Comparison of ENCODE assay signal across 22 mouse cellular contexts in genomic region chr5:100238287-100239036, GRCm38 (mm10).
DNase-seq lines count a peak whose midpoint lies in the region; ATAC-seq and TF ChIP-seq lines count a peak whose summit lies in the region.
"Had no signal": no experiment of that assay in that cellular context is flagged by ENCODE, and none has a peak within 500 bp of the region (broad histone marks: within the 10 kb centered on the region; RNA-seq: fewer than 3 reads in every experiment).

No protein-coding gene starts in this region.

- no peak for DNase-seq in midbrain, postnatal 0 days (ENCODE audit: low spot score)
- no peak for DNase-seq in stomach, postnatal 0 days (ENCODE audit: low spot score)
- DNase-seq in adrenal gland, postnatal 36 days = no peak
- no peak for DNase-seq in lung, adult 18-20 months
- DNase-seq: adrenal gland, postnatal 25 days; B cell, adult 2 months; cerebellum, adult 11-12 months; gastrocnemius, postnatal 25 days; heart, postnatal 4 days; kidney, adult 11 months; liver, embryonic 13.5 days; right cerebral cortex, adult 18-20 months; right cerebral cortex, postnatal 4 days had no signal

- no peak for TF ChIP-seq EP300 in stomach, postnatal 0 days (optimal IDR thresholded peaks at IDR 0.05)

- H3K4me3 ChIP-seq in intestine, postnatal 0 days (ENCODE audit: low read depth, low read length) = no peak overlapping the region
- H3K4me3 ChIP-seq in intestine, embryonic 16.5 days (ENCODE audit: low read length) = no peak overlapping the region
- no peak overlapping the region for H3K4me3 ChIP-seq in midbrain, postnatal 0 days (ENCODE audit: low read depth, low read length)
- H3K4me3 ChIP-seq in midbrain, embryonic 16.5 days (ENCODE audit: low read depth, low read length) = no peak overlapping the region
- no peak overlapping the region for H3K4me3 ChIP-seq in stomach, postnatal 0 days (ENCODE audit: low read depth, low read length)
- H3K4me3 ChIP-seq: forebrain, embryonic 10.5 days; hindbrain, embryonic 15.5 days; limb, embryonic 12.5 days; liver, embryonic 13.5 days; midbrain, embryonic 12.5 days; neural tube, embryonic 13.5 days had no signal

- H3K4me1 ChIP-seq in intestine, postnatal 0 days (replicated peaks; ENCODE audit: control insufficient read depth, insufficient read depth, low read length) = no peaks in the 10 kb centered on the region
- no peaks in the 10 kb centered on the region for H3K4me1 ChIP-seq in intestine, embryonic 16.5 days (ENCODE audit: control insufficient read depth, insufficient read depth, low read length)
- H3K4me1 ChIP-seq in midbrain, postnatal 0 days (ENCODE audit: insufficient read depth, low read length) = no peaks in the 10 kb centered on the region
- H3K4me1 ChIP-seq in midbrain, embryonic 16.5 days (ENCODE audit: control insufficient read depth, insufficient read depth, low read length) = peaks cover 4% of the 10 kb centered on the region; the same call in 1 of the 2 replicates
- no peaks in the 10 kb centered on the region for H3K4me1 ChIP-seq in stomach, postnatal 0 days (replicated peaks; ENCODE audit: control insufficient read depth, insufficient read depth)
- H3K4me1 ChIP-seq: hindbrain, embryonic 15.5 days; limb, embryonic 12.5 days; neural tube, embryonic 13.5 days had no signal

- H3K4me2 ChIP-seq in intestine, postnatal 0 days (replicated peaks; ENCODE audit: low read depth) = no peak overlapping the region
- no peak overlapping the region for H3K4me2 ChIP-seq in intestine, embryonic 16.5 days (ENCODE audit: low read depth, low read length)
- H3K4me2 ChIP-seq in midbrain, postnatal 0 days (ENCODE audit: low read depth, low read length, poor library complexity, severe bottlenecking) = no peak overlapping the region
- H3K4me2 ChIP-seq in midbrain, embryonic 16.5 days (ENCODE audit: low read length) = no peak overlapping the region
- no peak overlapping the region for H3K4me2 ChIP-seq in stomach, postnatal 0 days (replicated peaks; ENCODE audit: low read depth)
- H3K4me2 ChIP-seq: hindbrain, embryonic 15.5 days; limb, embryonic 12.5 days; liver, embryonic 13.5 days; midbrain, embryonic 12.5 days; neural tube, embryonic 13.5 days had no signal

- no peak for ATAC-seq in intestine, postnatal 0 days
- no peak for ATAC-seq in intestine, embryonic 16.5 days
- ATAC-seq in midbrain, postnatal 0 days (ENCODE audit: low FRiP score) = no peak
- no peak for ATAC-seq in midbrain, embryonic 16.5 days
- peak; percentile 84 for ATAC-seq in megakaryocyte, adult 5-6 weeks (ENCODE audit: poor library complexity, severe bottlenecking)
- no peak for ATAC-seq in stomach, postnatal 0 days (ENCODE audit: low FRiP score, low TSS enrichment)

- no peak overlapping the region for H3K27ac ChIP-seq in intestine, postnatal 0 days (ENCODE audit: low read depth, low read length)
- no peak overlapping the region for H3K27ac ChIP-seq in intestine, embryonic 16.5 days (ENCODE audit: low read length)
- H3K27ac ChIP-seq in midbrain, postnatal 0 days (ENCODE audit: low read depth, low read length) = no peak overlapping the region
- H3K27ac ChIP-seq in midbrain, embryonic 16.5 days (ENCODE audit: low read length) = no peak overlapping the region
- H3K27ac ChIP-seq in stomach, postnatal 0 days (replicated peaks) = no peak overlapping the region
- H3K27ac ChIP-seq: forebrain, embryonic 10.5 days; hindbrain, embryonic 15.5 days; limb, embryonic 12.5 days; midbrain, embryonic 12.5 days; neural tube, embryonic 13.5 days had no signal

- no peaks in the 10 kb centered on the region for H3K27me3 ChIP-seq in intestine, postnatal 0 days (replicated peaks; ENCODE audit: control insufficient read depth, insufficient read depth, low read length)
- no peaks in the 10 kb centered on the region for H3K27me3 ChIP-seq in intestine, embryonic 16.5 days (replicated peaks; ENCODE audit: control insufficient read depth, insufficient read depth, low read length)
- no peaks in the 10 kb centered on the region for H3K27me3 ChIP-seq in midbrain, postnatal 0 days (ENCODE audit: insufficient read depth, low read length)
- H3K27me3 ChIP-seq in midbrain, embryonic 16.5 days (ENCODE audit: control insufficient read depth, insufficient read depth, low read depth, low read length) = no peaks in the 10 kb centered on the region
- H3K27me3 ChIP-seq in stomach, postnatal 0 days (ENCODE audit: control insufficient read depth, insufficient read depth, low read length) = no peaks in the 10 kb centered on the region
- H3K27me3 ChIP-seq: hindbrain, embryonic 15.5 days; limb, embryonic 12.5 days; liver, embryonic 13.5 days; midbrain, embryonic 12.5 days; neural tube, embryonic 13.5 days had no signal

- H3K36me3 ChIP-seq in intestine, postnatal 0 days (ENCODE audit: control insufficient read depth, insufficient read depth) = no peaks in the 10 kb centered on the region
- no peaks in the 10 kb centered on the region for H3K36me3 ChIP-seq in intestine, embryonic 16.5 days (ENCODE audit: control insufficient read depth, insufficient read depth, low read length)
- H3K36me3 ChIP-seq in midbrain, postnatal 0 days (ENCODE audit: insufficient read depth, low read length) = no peaks in the 10 kb centered on the region
- no peaks in the 10 kb centered on the region for H3K36me3 ChIP-seq in midbrain, embryonic 16.5 days (ENCODE audit: control insufficient read depth, insufficient read depth, low read length)
- H3K36me3 ChIP-seq in stomach, postnatal 0 days (ENCODE audit: control insufficient read depth, insufficient read depth, low read length) = no peaks in the 10 kb centered on the region
- H3K36me3 ChIP-seq: forebrain, embryonic 10.5 days; hindbrain, embryonic 15.5 days; limb, embryonic 12.5 days; liver, embryonic 13.5 days; midbrain, embryonic 12.5 days; neural tube, embryonic 13.5 days had no signal

- WGBS in intestine, postnatal 0 days = 82% methylated on average over 15 of the region's 15 CpGs
- WGBS in intestine, embryonic 16.5 days = 81% methylated on average over 15 of the region's 15 CpGs
- WGBS in midbrain, postnatal 0 days = 82% methylated on average over 15 of the region's 15 CpGs
- WGBS in midbrain, embryonic 16.5 days = 83% methylated on average over 15 of the region's 15 CpGs
- 80% methylated on average over 15 of the region's 15 CpGs for WGBS in stomach, postnatal 0 days

- H3K9ac ChIP-seq in intestine, postnatal 0 days (ENCODE audit: low read depth, low read length) = no peak overlapping the region
- no peak overlapping the region for H3K9ac ChIP-seq in intestine, embryonic 16.5 days (ENCODE audit: low read depth, low read length)
- no peak overlapping the region for H3K9ac ChIP-seq in midbrain, postnatal 0 days (replicated peaks; ENCODE audit: low read length, poor library complexity, severe bottlenecking)
- H3K9ac ChIP-seq in midbrain, embryonic 16.5 days (ENCODE audit: low read depth, low read length) = no peak overlapping the region
- H3K9ac ChIP-seq in stomach, postnatal 0 days (ENCODE audit: low read length) = no peak overlapping the region
- H3K9ac ChIP-seq: hindbrain, embryonic 15.5 days; limb, embryonic 12.5 days; liver, embryonic 13.5 days; midbrain, embryonic 12.5 days; neural tube, embryonic 13.5 days had no signal

- H3K9me3 ChIP-seq in intestine, postnatal 0 days (ENCODE audit: control insufficient read depth) = no peaks in the 10 kb centered on the region
- no peaks in the 10 kb centered on the region for H3K9me3 ChIP-seq in intestine, embryonic 16.5 days (ENCODE audit: control insufficient read depth, low read length)
- H3K9me3 ChIP-seq in midbrain, postnatal 0 days (ENCODE audit: low read length) = no peaks in the 10 kb centered on the region
- H3K9me3 ChIP-seq in midbrain, embryonic 16.5 days (replicated peaks; ENCODE audit: control insufficient read depth, low read length, poor library complexity, severe bottlenecking) = no peaks in the 10 kb centered on the region
- no peaks in the 10 kb centered on the region for H3K9me3 ChIP-seq in stomach, postnatal 0 days (ENCODE audit: control insufficient read depth, low read length)
- H3K9me3 ChIP-seq: hindbrain, embryonic 15.5 days; midbrain, embryonic 12.5 days; neural tube, embryonic 13.5 days had no signal

- peak; percentile 47 for TF ChIP-seq CTCF in intestine, postnatal 0 days (IDR thresholded peaks at IDR 0.05; ENCODE audit: low read depth)
- peak; percentile 40 for TF ChIP-seq CTCF in midbrain, postnatal 0 days (IDR thresholded peaks at IDR 0.05)
- TF ChIP-seq CTCF in stomach, postnatal 0 days (IDR thresholded peaks at IDR 0.05; ENCODE audit: low read depth) = peak; percentile 29; the same call in 1 of the 2 replicates
